Mouse (Mus musculus): Measurements from ENCODE around the gene Lamtor3.

- TF ChIP-seq CTCF (IDR thresholded peaks at IDR 0.05; ENCODE audit: low read depth) (no peak), EP300 (IDR thresholded peaks at IDR 0.05; ENCODE audit: low read depth) (peak; percentile 78)
Measured at GRCm38 (mm10) chr3:137941555-137941954, 23.2 kb downstream of the Lamtor3 start.
